Mouse (Mus musculus) thymus, postnatal 14 days (tissue): ENCODE data around the gene Olfm3.

Experiments
- DNase-seq: peaks from one replicate; pipeline ENCODE4 v3.0.0; 2021

Olfm3 gene

GRCm38 (mm10) chr3:115081371-115081770 lies 177.5 kb downstream of the Olfm3 start:
- DNase-seq: no peak

DNA sequence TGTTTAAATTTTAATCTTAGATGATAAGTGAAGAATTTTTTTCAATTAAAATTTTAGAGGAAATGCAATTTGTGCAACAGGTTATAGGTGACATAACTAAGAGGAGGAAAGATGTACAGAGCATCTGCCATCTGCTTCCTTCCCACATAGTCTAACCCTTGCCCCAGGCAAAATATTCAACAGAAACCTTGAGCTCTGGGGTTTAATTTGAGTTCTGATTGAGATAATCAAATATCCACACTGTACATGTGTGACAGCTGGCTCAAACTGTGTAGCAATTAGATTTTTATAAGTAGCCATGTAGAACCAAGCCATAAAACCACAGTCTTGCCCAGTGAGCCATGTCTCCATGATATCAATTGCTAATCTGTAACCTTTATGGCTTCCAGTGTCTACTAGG lies 179.1 kb downstream of the Olfm3 start:
- no peak for DNase-seq

DNA sequence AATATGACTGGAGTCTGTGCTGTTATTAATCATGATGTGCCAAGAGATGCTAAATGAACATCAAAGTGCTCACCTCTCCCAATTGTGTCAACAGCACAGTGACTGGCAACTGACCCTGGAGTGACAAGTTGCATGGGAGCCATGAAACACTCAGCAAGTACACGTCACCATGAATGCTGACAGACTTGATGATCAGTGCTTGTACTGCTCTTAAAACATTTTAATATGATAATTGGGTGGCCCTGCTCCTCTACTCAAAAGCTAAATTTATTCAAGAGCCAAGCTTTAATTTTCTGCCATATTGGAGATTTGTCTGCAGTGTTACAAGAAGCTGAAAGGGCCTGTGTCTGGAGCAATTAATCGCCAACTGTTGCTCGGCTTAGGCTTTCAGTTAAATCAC lies 184.4 kb downstream of the Olfm3 start:
- DNase-seq: no peak

GRCm38 (mm10) chr3:115090670-115091069 lies 186.8 kb downstream of the Olfm3 start:
- DNase-seq: no peak

GRCm38 (mm10) chr3:115095496-115095895 lies 191.6 kb downstream of the Olfm3 start:
- DNase-seq: no peak

- DNase-seq: no peak
Measured at GRCm38 (mm10) chr3:115099590-115099989, 195.7 kb downstream of the Olfm3 start.

- DNase-seq: no peak
Measured at GRCm38 (mm10) chr3:115104155-115104801, 200.4 kb downstream of the Olfm3 start.

GRCm38 (mm10) chr3:115104802-115105493 lies 201.1 kb downstream of the Olfm3 start:
- no peak for DNase-seq

DNA sequence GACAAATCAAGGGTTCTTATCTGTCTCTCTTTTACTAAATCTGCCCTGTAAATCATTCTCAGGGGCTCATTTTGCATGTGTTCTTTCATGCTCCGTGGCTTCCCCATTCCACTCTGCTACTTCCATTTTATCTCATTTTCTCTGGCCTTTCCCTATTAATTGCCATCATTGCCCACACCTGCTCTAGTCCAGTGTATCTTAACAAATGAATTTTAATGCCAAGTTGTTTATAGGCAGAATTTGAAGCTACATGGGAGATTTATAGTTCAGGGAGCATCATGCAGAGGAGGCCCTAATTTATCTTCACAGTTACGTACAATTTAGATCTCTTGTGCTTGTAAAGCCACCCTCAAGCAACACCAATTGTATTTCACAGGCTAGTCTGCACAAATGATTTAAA lies 241.8 kb downstream of the Olfm3 start:
- no peak for DNase-seq

GRCm38 (mm10) chr3:115146244-115146643 lies 242.4 kb downstream of the Olfm3 start:
- DNase-seq: no peak

DNA sequence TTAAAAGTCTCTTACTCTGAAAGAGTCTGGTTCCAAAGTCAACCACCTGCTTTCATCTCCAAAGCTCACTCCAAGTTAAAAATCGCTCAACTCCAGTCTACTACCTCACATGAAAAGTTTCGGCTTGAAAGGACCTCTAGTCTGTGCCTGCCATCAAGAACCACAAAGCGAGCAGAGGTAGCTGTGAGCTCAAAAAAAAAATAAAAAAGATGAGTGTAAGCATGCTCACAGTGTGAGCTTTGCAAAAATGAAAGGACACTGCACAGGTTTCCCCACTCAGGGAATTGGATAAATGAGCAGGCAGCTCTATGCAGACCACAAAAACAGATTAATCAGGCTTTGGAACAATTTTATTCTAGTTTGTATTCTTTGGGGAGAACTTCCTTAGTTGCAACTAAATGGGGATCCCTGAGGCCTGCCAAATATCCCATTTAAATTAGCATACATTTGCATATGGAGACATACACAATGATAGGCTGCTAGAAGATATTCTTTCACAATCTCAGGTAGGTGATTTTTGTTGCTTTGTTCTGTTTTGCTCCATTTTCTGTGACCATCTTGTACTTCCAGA lies 255.1 kb downstream of the Olfm3 start:
- no peak for DNase-seq

DNA sequence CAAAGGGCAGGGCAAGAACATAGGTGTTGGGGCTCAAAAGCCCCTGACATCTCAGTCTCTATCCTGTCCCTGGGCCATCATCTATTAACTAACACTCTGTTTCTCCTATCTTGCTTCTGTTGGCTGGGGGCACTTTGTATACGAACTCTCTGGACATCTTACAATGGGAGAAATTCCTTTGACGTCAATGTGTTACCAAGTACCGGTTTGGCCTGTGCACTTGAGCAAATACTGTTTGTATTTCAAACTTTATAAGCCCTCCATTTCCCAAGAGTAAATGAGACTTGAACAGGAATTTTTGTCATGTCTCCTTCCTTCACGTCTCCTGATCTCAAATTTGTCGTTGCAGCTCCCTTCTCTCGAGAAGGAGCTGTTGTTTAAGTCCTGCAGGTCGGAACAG lies 270.7 kb downstream of the Olfm3 start:
- DNase-seq: no peak
